Mouse (Mus musculus): ENCODE measurements around the gene Pofut2.

Gene Pofut2

DNA sequence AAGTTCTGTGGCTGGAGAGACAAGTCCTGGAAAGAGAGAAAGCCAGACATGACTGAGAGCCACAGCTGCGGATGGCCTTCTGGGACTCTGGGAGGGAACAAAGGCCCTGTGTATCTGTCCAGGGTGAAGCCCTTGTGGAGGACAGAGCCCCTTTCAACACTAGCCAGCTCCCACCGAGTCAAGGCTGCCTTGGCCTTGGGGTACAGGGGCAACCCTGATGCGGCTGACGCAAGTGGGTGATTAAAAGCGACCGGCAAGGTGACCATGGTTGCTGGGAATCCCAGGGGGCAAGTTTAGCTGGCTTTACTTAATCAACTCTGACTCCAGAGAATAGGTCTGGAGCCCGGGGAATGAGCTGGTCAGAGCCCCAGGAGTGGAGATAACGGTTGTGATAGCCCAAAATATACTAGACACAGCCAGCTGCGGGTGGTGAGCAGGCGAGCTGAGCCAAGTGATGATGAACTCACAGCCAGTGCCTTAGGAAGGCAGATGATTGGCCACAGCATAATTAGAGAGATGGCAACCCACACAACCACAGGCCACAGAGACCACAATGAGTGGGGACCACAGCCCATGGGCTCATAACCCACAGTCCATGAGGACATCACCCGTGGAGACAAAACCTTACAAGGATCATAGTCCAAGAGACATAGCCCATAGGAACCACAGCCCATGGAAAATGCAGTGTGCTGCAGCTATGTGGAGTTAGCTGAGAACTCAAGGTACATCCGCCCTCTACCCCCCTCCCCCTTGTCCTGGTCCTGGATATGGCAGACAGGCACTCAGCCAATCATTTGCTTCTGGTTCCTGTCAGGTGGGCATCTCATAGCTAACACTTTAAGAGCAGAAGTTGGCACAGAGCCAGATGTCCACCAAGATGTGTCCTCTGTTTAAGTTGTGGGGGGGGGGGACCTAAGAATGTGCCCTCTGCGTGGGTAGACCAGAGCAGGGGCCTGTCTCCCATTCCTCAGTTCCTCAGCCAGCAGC, 29.1 kb upstream of the Pofut2 start:
- in situ Hi-C loops (cut with MboI, MseI), result no loop called here

DNA sequence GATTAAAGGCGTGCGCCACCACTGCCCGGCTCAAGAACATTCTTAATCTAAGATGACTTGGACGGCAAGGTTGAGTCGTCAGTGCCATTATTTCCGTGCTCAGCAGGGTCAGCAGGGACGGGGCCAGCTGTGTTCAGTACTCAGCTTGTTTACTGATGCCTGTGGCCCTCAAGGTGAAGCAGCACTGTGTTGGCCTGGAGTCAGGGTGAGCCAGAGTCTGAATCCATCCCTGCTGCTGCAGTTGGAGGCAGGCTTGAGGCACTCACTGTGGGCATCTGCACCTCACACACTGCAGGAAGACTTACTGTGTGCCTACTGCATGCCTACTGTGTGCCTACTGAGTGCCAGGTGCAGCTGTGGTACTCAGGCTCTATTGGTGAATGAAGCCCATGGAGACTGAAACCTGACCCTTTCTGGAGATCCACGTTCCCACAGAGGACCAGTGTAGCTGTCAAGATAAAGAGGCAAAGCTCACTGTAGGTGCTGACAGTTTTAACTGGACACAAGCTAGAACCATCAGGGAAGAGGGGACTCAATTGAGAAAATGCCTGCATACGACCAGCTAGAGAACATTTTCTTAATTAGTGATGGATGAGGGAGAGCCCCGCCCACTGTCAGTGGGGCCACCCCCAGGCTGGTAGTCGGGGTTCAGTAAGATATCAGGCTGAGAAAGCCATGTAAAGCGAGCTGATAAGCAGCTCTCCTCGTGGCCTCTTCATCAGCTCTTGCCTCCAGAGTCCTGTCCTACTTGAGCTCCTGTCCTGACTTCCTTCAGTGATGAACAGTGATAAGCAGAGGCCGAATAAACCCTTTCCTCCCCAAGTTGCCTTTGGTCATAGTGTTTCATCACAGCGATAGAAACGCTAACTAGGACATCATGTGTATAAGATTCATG, 26.9 kb upstream of the Pofut2 start:
- in situ Hi-C loops (cut with MboI, MseI), result no loop called here

DNA sequence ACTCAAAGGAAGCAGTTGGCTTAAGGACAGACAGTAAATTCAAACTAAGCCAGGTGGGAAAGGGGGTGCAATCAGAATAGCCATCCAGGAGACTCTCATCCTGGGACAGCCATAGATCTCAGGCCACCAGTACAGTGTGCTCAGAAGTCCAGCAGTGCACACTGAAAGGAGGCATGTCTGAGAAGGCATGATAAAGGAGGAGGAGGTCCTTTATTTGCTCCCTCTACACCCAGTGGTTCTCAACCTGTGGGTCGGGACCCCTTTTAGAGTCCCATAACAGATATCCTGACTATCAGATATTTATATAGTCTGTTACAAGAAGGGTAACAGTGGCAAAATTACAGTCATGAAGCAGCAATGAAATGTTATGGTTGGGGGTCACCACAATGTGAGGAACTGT, 25.8 kb upstream of the Pofut2 start:
- in situ Hi-C loops (cut with MboI, MseI), result no loop called here

DNA sequence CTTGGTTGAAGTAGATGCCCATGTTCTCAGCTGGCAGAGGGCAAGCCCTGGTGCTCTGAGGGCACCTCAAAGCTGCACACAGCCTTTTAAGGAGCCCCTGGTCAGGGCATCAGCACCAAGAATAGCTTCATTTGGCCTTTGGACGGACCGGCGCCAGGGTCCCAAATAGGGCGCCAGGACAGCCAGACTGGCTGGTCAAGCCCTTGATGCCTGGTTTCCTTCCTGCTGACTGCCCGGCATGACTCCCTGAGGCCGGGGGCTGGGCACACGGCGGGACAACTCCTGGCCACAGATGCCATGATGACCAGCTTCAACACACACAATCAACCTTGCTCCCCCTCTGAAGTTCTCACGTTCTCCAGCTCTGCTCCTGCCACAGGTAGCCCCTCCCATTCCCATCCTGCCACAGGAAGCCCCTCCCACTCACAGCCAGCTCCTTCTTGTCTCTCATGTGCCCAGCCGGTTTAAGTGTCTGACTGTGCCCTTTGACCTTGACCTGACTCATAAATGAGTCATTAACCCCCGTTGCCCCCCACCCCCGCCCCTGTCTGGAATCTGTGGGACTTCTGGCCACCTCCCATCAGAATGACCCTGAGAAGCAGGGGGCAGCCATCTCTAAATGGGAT, 23.9 kb upstream of the Pofut2 start:
- in situ Hi-C loops (cut with MboI, MseI), result no loop called here

GRCm38 (mm10) chr10:77237795-77238580, 21.0 kb upstream of the Pofut2 start:
- in situ Hi-C loops (cut with MboI, MseI), result no loop called here

DNA sequence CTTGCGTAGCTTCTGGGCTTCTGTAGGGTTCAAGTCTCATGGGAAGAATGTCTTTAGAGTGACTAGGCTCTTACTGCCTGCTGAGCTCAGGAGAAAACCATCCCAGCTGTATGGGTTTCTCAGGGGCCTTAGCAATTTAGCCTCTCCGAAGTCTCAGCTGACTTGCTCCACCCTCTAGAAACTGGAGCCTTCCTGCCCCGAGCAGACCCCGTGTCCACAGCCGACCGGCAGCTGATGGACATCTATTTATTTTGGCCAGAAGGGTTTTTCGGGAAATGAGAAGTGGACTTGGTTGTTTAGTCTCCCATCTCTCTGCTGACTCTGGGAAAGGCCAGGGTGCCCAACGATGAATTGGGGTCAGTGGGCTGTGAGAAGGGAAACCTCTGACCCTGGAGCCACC, 18.3 kb upstream of the Pofut2 start:
- in situ Hi-C loops (cut with MboI, MseI), result no loop called here

DNA sequence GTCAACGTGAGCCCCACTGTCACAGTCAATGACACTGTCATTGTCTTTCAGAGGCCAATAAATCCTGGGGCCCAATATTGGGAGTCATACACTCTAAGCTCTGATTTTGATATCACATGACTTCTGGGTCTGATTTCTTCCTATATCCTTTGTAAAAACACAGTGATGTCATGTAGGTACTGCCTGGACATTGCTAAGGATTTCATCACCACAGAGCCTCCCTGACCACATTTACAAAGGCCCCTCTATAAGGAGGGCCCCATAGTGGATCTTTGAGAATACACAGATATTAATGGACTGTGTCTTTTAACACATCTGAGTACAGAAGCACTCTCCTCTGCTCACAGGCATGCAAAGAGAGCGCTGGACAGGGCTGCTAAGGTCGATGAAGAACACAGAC, 16.6 kb upstream of the Pofut2 start:
- in situ Hi-C loops (cut with MboI, MseI), result no loop called here

DNA sequence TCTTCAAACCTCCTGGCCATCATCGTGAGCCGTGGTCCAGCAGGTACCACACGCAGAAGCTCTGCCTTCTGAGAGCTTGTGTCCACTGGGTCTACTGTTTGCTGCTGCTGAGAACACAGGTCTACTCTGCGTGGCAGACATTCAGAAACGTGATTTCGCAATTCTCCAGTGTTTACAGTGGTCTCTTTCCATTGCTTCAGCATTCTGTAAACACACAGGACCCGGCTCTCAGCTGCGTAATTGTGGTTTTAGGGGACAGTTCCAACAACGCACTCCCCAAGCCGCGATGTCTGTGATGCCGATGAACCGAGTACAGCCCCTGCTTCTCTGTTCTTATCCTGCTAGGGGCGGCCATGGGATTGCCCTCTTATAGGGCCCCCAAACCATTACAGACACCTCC, 16.1 kb upstream of the Pofut2 start:
- in situ Hi-C loops (cut with MboI, MseI), result no loop called here

- in situ Hi-C loops (cut with MboI, MseI), result no loop called here
Observed at GRCm38 (mm10) chr10:77243572-77244161, 15.4 kb upstream of the Pofut2 start.

- in situ Hi-C loops (cut with MboI, MseI), result no loop called here
Observed at GRCm38 (mm10) chr10:77244777-77245176, 14.2 kb upstream of the Pofut2 start.

DNA sequence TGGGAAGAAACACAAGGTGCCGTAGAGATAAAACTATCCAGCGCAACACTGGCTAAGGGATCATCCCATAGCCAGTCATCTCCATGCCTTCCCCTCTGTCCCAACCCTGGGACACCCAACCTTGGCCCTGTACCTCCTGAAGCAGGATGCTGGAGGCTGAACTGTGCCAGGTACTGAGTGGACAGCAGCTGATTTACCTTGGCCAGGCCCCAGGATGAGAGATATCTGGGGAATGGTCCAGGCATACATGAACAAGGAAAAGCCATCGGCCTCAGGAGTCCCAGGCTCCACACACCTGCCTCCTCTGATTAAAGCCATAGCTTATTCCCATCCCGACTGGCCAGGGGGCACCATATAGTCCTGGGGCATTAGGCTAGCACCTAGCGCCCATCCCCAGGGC, 12.0 kb upstream of the Pofut2 start:
- in situ Hi-C loops (cut with MboI, MseI), result no loop called here

- in situ Hi-C loops (cut with MboI, MseI), result no loop called here
Observed at GRCm38 (mm10) chr10:77247707-77248106, 11.3 kb upstream of the Pofut2 start.

DNA sequence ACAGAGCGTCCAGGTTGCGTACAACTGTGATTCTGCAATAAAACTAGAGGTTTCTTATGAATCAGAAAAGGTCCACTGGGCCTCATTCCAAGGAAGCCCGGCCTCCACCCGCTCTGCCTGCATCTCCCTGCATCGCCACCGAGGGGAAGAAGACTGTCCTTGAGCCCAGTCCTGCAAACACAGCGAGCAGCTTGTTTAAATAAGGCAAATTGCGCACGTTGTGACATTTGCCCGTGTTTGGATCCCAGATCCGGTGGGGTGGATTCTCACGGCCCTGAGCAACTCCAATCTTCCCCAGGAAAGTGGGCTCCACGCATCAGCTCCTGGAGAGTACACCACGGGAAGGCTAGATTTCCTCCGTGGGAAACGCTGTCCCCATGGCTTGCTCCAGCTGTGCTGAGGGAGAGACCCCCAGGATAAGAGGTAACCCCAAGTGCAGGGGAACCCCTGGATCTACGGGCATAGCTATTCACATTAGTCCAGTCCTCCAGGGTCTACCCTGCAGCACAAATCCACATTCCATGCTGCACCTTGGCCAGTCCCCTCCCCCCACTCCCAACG, 7.7 kb upstream of the Pofut2 start:
- in situ Hi-C loops (cut with MboI, MseI), result loop anchor here (5.0 kb wide), 1 partner anchor 119 kb away; no protein-coding TSS in a partner anchor

DNA sequence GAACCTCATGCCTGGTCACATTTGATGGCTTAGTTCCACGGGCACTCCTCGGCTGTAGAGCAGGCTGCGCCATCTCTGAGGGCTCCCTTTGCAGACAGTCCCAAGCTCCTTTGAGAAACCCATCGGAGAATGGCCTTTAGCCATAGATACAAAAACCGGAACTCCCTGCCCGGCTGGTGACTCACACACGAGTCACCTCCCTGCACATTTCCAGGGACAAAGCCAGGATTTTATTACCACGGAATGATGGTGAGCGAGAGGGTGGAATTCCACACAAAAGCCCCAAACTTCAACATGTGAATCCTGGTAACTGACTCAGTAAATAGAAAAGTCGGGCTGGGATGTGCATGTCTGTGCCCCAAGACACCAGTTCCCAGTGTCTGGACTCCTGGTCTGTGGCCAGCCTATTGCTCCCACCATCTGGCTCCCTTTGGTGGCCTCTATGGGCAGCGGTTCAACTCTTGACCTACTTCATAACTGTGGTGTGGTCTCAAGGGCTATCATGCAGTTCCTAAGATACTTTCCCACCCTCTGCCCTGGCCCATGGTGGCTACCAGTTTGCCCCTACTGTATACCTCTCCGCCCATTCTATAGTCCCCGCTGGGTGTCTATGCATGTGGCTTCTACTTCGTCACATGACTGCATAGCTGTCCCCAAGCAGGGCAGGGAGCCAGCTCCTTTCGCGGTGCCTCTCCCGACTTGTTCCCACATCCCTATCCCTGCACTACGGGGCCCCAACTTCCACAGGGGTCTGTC, 7.1 kb upstream of the Pofut2 start:
- in situ Hi-C loops (cut with MboI, MseI), result loop anchor here (5.0 kb wide), 1 partner anchor 120 kb away; no protein-coding TSS in a partner anchor

DNA sequence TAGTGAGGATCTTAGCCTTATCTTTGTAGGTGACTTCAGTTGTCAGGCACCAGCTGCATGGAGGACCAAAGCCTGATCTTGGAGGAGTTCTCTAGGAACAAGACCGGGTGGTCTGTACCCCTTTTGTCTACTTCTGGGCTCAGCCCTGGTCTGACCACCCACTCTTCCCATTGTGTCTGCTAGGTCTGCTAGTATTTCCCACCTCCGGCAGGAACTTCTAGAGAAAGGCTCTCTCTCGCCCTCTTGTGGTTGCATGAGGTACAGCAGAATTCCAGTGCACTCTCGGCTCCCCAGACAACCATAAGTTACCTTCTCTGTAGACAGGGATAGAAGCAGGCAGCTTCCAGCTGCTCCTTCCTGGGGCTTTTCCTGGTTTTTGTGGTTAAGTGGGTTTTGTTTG, 6.2 kb upstream of the Pofut2 start:
- in situ Hi-C loops (cut with MboI, MseI), result loop anchor here (5.0 kb wide), 1 partner anchor 120 kb away; no protein-coding TSS in a partner anchor

DNA sequence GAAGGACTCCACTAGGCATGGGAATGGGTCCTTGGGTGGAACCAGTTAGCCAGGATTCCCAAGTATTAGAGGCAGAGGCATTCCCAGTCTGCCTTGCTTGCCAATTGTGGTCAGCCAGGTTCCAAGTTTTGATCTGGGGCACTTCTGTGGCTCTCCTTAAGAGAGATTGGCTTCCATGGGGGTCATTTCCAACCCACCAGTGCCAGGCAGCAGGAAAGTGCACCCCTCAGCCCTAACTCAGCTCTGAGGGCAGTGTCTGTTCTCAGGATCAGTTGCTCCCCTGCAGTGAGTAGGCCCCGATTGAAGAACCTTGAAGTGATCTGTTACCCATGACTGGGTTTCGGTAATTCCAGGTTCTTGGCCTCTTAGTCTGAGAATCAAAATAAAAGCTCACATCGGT, 3.8 kb upstream of the Pofut2 start:
- in situ Hi-C loops (cut with MboI, MseI), result no loop called here

DNA sequence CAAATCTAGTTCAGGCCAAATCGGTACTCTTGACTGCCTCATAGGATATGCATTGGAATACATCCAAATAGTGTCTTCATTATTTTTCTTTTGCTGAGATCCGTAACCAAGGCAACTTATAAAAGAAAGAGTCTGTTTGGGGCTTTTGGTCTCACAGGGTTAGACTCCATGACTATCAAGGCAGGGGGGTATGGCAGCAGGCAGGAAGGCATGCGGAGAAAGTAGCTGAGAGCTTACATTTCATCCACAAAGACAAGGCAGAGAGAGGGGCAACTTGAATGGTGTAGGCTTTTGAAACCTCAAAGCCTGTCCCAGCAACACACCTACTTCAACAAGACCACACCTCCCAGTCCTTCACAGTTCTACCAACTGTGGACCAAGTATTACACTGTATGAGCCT, 3.3 kb upstream of the Pofut2 start:
- in situ Hi-C loops (cut with MboI, MseI), result no loop called here

GRCm38 (mm10) chr10:77258041-77258590, 902 bp upstream of the Pofut2 start:
- in situ Hi-C loops (cut with MboI, MseI), result no loop called here

- in situ Hi-C loops (cut with MboI, MseI), result no loop called here
Observed at GRCm38 (mm10) chr10:77260166-77260875, 1.3 kb downstream of the Pofut2 start.

Data from T-helper 1 cell (primary cell).